Mouse (Mus musculus): ENCODE measurements around the gene Cd244a. TPM values are rescaled to one million over a fixed set of nuclear protein-coding genes. Genes with fewer than 3 reads are reported as not detected.

Cd244a gene
- polyA plus RNA-seq (2011; ENCODE audit: insufficient read depth, insufficient read length, low read depth, missing spikeins) = not detected in 2 replicates

GRCm38 (mm10) chr1:171558898-171559297 is at the start of gene Cd244a:
Cd244a (plus strand) TSS chr1:171559193.
- Histone ChIP-seq H3K27ac (ENCODE audit: insufficient read depth, low read length) (no peak within 1 kb of the TSS), H3K4me3 (ENCODE audit: low read depth, low read length) (no peak within 1 kb of the TSS), H3K9me3 (replicated peaks; ENCODE audit: control insufficient read depth, insufficient read depth, low read length, poor library complexity, severe bottlenecking) (no peaks in the 10 kb centered on the region), H3K4me1 (ENCODE audit: control insufficient read depth, insufficient read depth, low read length) (no peaks in the 10 kb centered on the region), H3K36me3 (ENCODE audit: control insufficient read depth, insufficient read depth, low read length, poor library complexity, severe bottlenecking) (no peaks in the 10 kb centered on the region), H3K9ac (ENCODE audit: low read depth, poor library complexity, severe bottlenecking) (no peak within 1 kb of the TSS), H3K27me3 (ENCODE audit: control insufficient read depth, insufficient read depth, low read length, poor library complexity, severe bottlenecking) (no peaks in the 10 kb centered on the region)
- no peak for TF ChIP-seq CTCF (IDR thresholded peaks at IDR 0.05; ENCODE audit: low read depth, low read length)
- no peak for TF ChIP-seq POLR2A (IDR thresholded peaks at IDR 0.05; ENCODE audit: insufficient read depth, low read length)
- TF ChIP-seq EP300 (IDR thresholded peaks at IDR 0.05; ENCODE audit: insufficient read depth, low read depth, low read length) = no peak

- Histone ChIP-seq H3K36me3 (ENCODE audit: control insufficient read depth, insufficient read depth, low read length, poor library complexity, severe bottlenecking) (no peaks in the 10 kb centered on the region), H3K4me1 (ENCODE audit: control insufficient read depth, insufficient read depth, low read length) (no peaks in the 10 kb centered on the region), H3K9me3 (replicated peaks; ENCODE audit: control insufficient read depth, insufficient read depth, low read length, poor library complexity, severe bottlenecking) (0 out of 2 replicates have a peak, but pooled peaks cover under 1% of the 10 kb centered on the region), H3K4me3 (ENCODE audit: low read depth, low read length) (no peak overlapping the region), H3K9ac (ENCODE audit: low read depth, poor library complexity, severe bottlenecking) (no peak overlapping the region), H3K27ac (ENCODE audit: insufficient read depth, low read length) (no peak overlapping the region), H3K27me3 (ENCODE audit: control insufficient read depth, insufficient read depth, low read length, poor library complexity, severe bottlenecking) (no peaks in the 10 kb centered on the region)
- TF ChIP-seq CTCF (IDR thresholded peaks at IDR 0.05; ENCODE audit: low read depth, low read length) = peak; percentile 38
- TF ChIP-seq POLR2A (IDR thresholded peaks at IDR 0.05; ENCODE audit: insufficient read depth, low read length) = no peak
Observed at GRCm38 (mm10) chr1:171513234-171513633, 45.8 kb upstream of the Cd244a start.

- Histone ChIP-seq H3K9ac (ENCODE audit: low read depth, poor library complexity, severe bottlenecking) (no peak overlapping the region), H3K27me3 (ENCODE audit: control insufficient read depth, insufficient read depth, low read length, poor library complexity, severe bottlenecking) (no peaks in the 10 kb centered on the region), H3K4me1 (ENCODE audit: control insufficient read depth, insufficient read depth, low read length) (no peaks in the 10 kb centered on the region), H3K9me3 (replicated peaks; ENCODE audit: control insufficient read depth, insufficient read depth, low read length, poor library complexity, severe bottlenecking) (0 out of 2 replicates have a peak, but pooled peaks cover 3% of the 10 kb centered on the region), H3K4me3 (ENCODE audit: low read depth, low read length) (no peak overlapping the region), H3K36me3 (ENCODE audit: control insufficient read depth, insufficient read depth, low read length, poor library complexity, severe bottlenecking) (no peaks in the 10 kb centered on the region), H3K27ac (ENCODE audit: insufficient read depth, low read length) (no peak overlapping the region)
- TF ChIP-seq CTCF (IDR thresholded peaks at IDR 0.05; ENCODE audit: low read depth, low read length) (no peak), POLR2A (IDR thresholded peaks at IDR 0.05; ENCODE audit: insufficient read depth, low read length) (no peak), EP300 (IDR thresholded peaks at IDR 0.05; ENCODE audit: insufficient read depth, low read depth, low read length) (no peak)
Observed at GRCm38 (mm10) chr1:171513760-171514159, 45.2 kb upstream of the Cd244a start.

GRCm38 (mm10) chr1:171515039-171515438 is 44.0 kb upstream of the Cd244a start:
- Histone ChIP-seq H3K9ac (ENCODE audit: low read depth, poor library complexity, severe bottlenecking) (no peak overlapping the region), H3K27me3 (ENCODE audit: control insufficient read depth, insufficient read depth, low read length, poor library complexity, severe bottlenecking) (no peaks in the 10 kb centered on the region), H3K4me1 (ENCODE audit: control insufficient read depth, insufficient read depth, low read length) (no peaks in the 10 kb centered on the region), H3K36me3 (ENCODE audit: control insufficient read depth, insufficient read depth, low read length, poor library complexity, severe bottlenecking) (no peaks in the 10 kb centered on the region), H3K4me3 (ENCODE audit: low read depth, low read length) (no peak overlapping the region), H3K9me3 (replicated peaks; ENCODE audit: control insufficient read depth, insufficient read depth, low read length, poor library complexity, severe bottlenecking) (0 out of 2 replicates have a peak, but pooled peaks cover 3% of the 10 kb centered on the region), H3K27ac (ENCODE audit: insufficient read depth, low read length) (no peak overlapping the region)
- TF ChIP-seq EP300 (IDR thresholded peaks at IDR 0.05; ENCODE audit: insufficient read depth, low read depth, low read length) (no peak), CTCF (IDR thresholded peaks at IDR 0.05; ENCODE audit: low read depth, low read length) (peak; percentile 52)

- Histone ChIP-seq H3K27me3 (ENCODE audit: control insufficient read depth, insufficient read depth, low read length, poor library complexity, severe bottlenecking) (no peaks in the 10 kb centered on the region), H3K4me3 (ENCODE audit: low read depth, low read length) (no peak overlapping the region), H3K27ac (ENCODE audit: insufficient read depth, low read length) (no peak overlapping the region), H3K9ac (ENCODE audit: low read depth, poor library complexity, severe bottlenecking) (no peak overlapping the region), H3K36me3 (ENCODE audit: control insufficient read depth, insufficient read depth, low read length, poor library complexity, severe bottlenecking) (no peaks in the 10 kb centered on the region), H3K4me1 (ENCODE audit: control insufficient read depth, insufficient read depth, low read length) (no peaks in the 10 kb centered on the region), H3K9me3 (replicated peaks; ENCODE audit: control insufficient read depth, insufficient read depth, low read length, poor library complexity, severe bottlenecking) (0 out of 2 replicates have a peak, but pooled peaks cover 3% of the 10 kb centered on the region)
- TF ChIP-seq POLR2A (IDR thresholded peaks at IDR 0.05; ENCODE audit: insufficient read depth, low read length) (no peak), EP300 (IDR thresholded peaks at IDR 0.05; ENCODE audit: insufficient read depth, low read depth, low read length) (no peak), CTCF (IDR thresholded peaks at IDR 0.05; ENCODE audit: low read depth, low read length) (no peak)
Observed at GRCm38 (mm10) chr1:171515557-171515956, 43.4 kb upstream of the Cd244a start.

GRCm38 (mm10) chr1:171531367-171531766 is 27.6 kb upstream of the Cd244a start:
- Histone ChIP-seq H3K4me3 (ENCODE audit: low read depth, low read length) (no peak overlapping the region), H3K9me3 (replicated peaks; ENCODE audit: control insufficient read depth, insufficient read depth, low read length, poor library complexity, severe bottlenecking) (peaks cover 4% of the 10 kb centered on the region; the same call in 1 of the 2 replicates), H3K27me3 (ENCODE audit: control insufficient read depth, insufficient read depth, low read length, poor library complexity, severe bottlenecking) (no peaks in the 10 kb centered on the region), H3K4me1 (ENCODE audit: control insufficient read depth, insufficient read depth, low read length) (no peaks in the 10 kb centered on the region), H3K36me3 (ENCODE audit: control insufficient read depth, insufficient read depth, low read length, poor library complexity, severe bottlenecking) (no peaks in the 10 kb centered on the region), H3K27ac (ENCODE audit: insufficient read depth, low read length) (no peak overlapping the region), H3K9ac (ENCODE audit: low read depth, poor library complexity, severe bottlenecking) (no peak overlapping the region)
- no peak for TF ChIP-seq EP300 (IDR thresholded peaks at IDR 0.05; ENCODE audit: insufficient read depth, low read depth, low read length)
- no peak for TF ChIP-seq POLR2A (IDR thresholded peaks at IDR 0.05; ENCODE audit: insufficient read depth, low read length)
- TF ChIP-seq CTCF (IDR thresholded peaks at IDR 0.05; ENCODE audit: low read depth, low read length) = no peak
